Mouse (Mus musculus) gastrocnemius, postnatal 25 days (tissue): ENCODE results near the gene Ubap2. TPM values are rescaled to one million over a fixed set of nuclear protein-coding genes. Genes with fewer than 3 reads are reported as not detected.

Experiments used
- DNase-seq: peaks from one replicate; pipeline ENCODE4 v3.0.0; 2022
- total RNA-seq, 2 experiments: library from RNA; stranded (reverse); gene quantifications; 1 replicate in 1 of 2; 2 replicates in 1 of 2; pipeline ENCODE4 v1.2.3; 2021

Gene Ubap2
- total RNA-seq, 2 experiments from 2014 or later = 70.4 to 92.0 TPM

- DNase-seq = no peak
Measured at GRCm38 (mm10) chr4:41260691-41261090, 14.3 kb downstream of the Ubap2 start.

- no peak for DNase-seq
Measured at GRCm38 (mm10) chr4:41259019-41259418, 15.9 kb downstream of the Ubap2 start.

GRCm38 (mm10) chr4:41257752-41258151, 17.2 kb downstream of the Ubap2 start:
- DNase-seq = peak; percentile 58

- no peak for DNase-seq
Measured at GRCm38 (mm10) chr4:41255564-41256210, 19.3 kb downstream of the Ubap2 start.

- no peak for DNase-seq
Measured at GRCm38 (mm10) chr4:41253756-41254155, 21.2 kb downstream of the Ubap2 start.

GRCm38 (mm10) chr4:41245408-41245807, 29.5 kb downstream of the Ubap2 start:
- DNase-seq = no peak

- no peak for DNase-seq
Measured at GRCm38 (mm10) chr4:41240916-41241315, 34.0 kb downstream of the Ubap2 start.

GRCm38 (mm10) chr4:41235621-41236020, 39.3 kb downstream of the Ubap2 start:
- no peak for DNase-seq

GRCm38 (mm10) chr4:41226351-41226750, 48.6 kb downstream of the Ubap2 start:
- DNase-seq = no peak

- DNase-seq = no peak
Measured at GRCm38 (mm10) chr4:41225412-41225811, 49.5 kb downstream of the Ubap2 start.

- DNase-seq = no peak
Measured at GRCm38 (mm10) chr4:41208050-41208449, 66.9 kb downstream of the Ubap2 start.

- DNase-seq = no peak
Measured at GRCm38 (mm10) chr4:41205751-41206150, 69.2 kb downstream of the Ubap2 start.

GRCm38 (mm10) chr4:41202135-41202534, 72.8 kb downstream of the Ubap2 start:
- no peak for DNase-seq

GRCm38 (mm10) chr4:41196861-41197610, 77.9 kb downstream of the Ubap2 start:
- DNase-seq = no peak

- no peak for DNase-seq
Measured at GRCm38 (mm10) chr4:41195328-41195727, 79.6 kb downstream of the Ubap2 start.

- DNase-seq = no peak
Measured at GRCm38 (mm10) chr4:41192544-41193512, 82.1 kb downstream of the Ubap2 start.

GRCm38 (mm10) chr4:41189809-41190208, 85.1 kb downstream of the Ubap2 start:
- DNase-seq = no peak

GRCm38 (mm10) chr4:41179825-41180725, 94.9 kb downstream of the Ubap2 start:
- no peak for DNase-seq

- DNase-seq = no peak
Measured at GRCm38 (mm10) chr4:41174631-41175030, 100.3 kb downstream of the Ubap2 start.

GRCm38 (mm10) chr4:41170970-41171369, 104.0 kb downstream of the Ubap2 start:
- DNase-seq = no peak

GRCm38 (mm10) chr4:41165693-41166475, 109.1 kb downstream of the Ubap2 start:
- DNase-seq = peak; percentile 22
